Mouse (Mus musculus) heart, embryonic 11.5 days (tissue): ENCODE results near the gene Pcsk2. TPM values are rescaled to one million over a fixed set of nuclear protein-coding genes. Genes with fewer than 3 reads are reported as not detected.

Source experiments
- ATAC-seq: fragments of 200-750 bp; cut with Nextera tagmentation; replicated peaks from 2 replicates; pipeline ENCODE4 v1.8.0; 2017; ENCODE audit warnings: moderate library complexity; ENCODE audit not compliant: insufficient number of reproducible peaks, low FRiP score, low TSS enrichment
- H3K27ac ChIP-seq: fragments of 300-500 bp; sonication (generic); 2 replicates; pipeline ENCODE4 v1.5.1; 2014; ENCODE audit warnings: mild to moderate bottlenecking, low read depth, low read length
- H3K27me3 ChIP-seq: fragments of 300-500 bp; sonication (generic); 2 replicates; pipeline ENCODE4 v1.6.1; 2014; ENCODE audit warnings: mild to moderate bottlenecking, low read length, mixed read lengths; ENCODE audit not compliant: control insufficient read depth, insufficient read depth
- H3K36me3 ChIP-seq: fragments of 300-500 bp; sonication (generic); 2 replicates; pipeline ENCODE4 v1.6.1; 2014; ENCODE audit warnings: mild to moderate bottlenecking, low read length, moderate library complexity, mixed read lengths; ENCODE audit not compliant: control insufficient read depth, insufficient read depth
- H3K4me1 ChIP-seq: fragments of 300-500 bp; sonication (generic); 2 replicates; pipeline ENCODE4 v1.6.1; 2014; ENCODE audit warnings: low read length; ENCODE audit not compliant: control insufficient read depth, insufficient read depth
- H3K4me2 ChIP-seq: fragments of 300-500 bp; sonication (generic); 2 replicates; pipeline ENCODE4 v1.6.1; 2014; ENCODE audit warnings: mild to moderate bottlenecking, moderate library complexity
- H3K4me3 ChIP-seq: fragments of 300-500 bp; sonication (generic); 2 replicates; pipeline ENCODE4 v1.5.1; 2014; ENCODE audit warnings: low read depth, low read length
- H3K9ac ChIP-seq: fragments of 300-500 bp; sonication (generic); 2 replicates; pipeline ENCODE4 v1.6.1; 2014; ENCODE audit warnings: mild to moderate bottlenecking, low read depth, low read length, moderate library complexity
- H3K9me3 ChIP-seq: fragments of 300-500 bp; sonication (generic); replicated peaks from 2 replicates; pipeline ENCODE4 v1.6.1; 2016; ENCODE audit warnings: low read length; ENCODE audit not compliant: control insufficient read depth
- WGBS: fragments of 180-500 bp; shearing (Covaris S2); extraction: QIAGEN DNeasy Blood & Tissue Kit; methylation state at CpG from one replicate; pipeline ENCODE4 v1.1.7; 2014; ENCODE audit not compliant: insufficient replicate concordance; 5-methylcytosine and 5-hydroxymethylcytosine counted together
- polyA plus RNA-seq: library from polyadenylated mRNA; unstranded; fragments of >200 nt; fragmentation: Nextera tagmentation; extraction: Ambion mirVana; gene quantifications from 2 replicates; pipeline ENCODE4 v1.2.1, GENCODE M21; 2014

The Pcsk2 gene
- polyA plus RNA-seq: 0.07 and 0.09 TPM in 2 replicates

GRCm38 (mm10) chr2:143545758-143546246 lies at the start of gene Pcsk2:
Gene Pcsk2 (plus strand): TSS chr2:143546156.
- Histone ChIP-seq H3K27ac (no peak within 1 kb of the TSS), H3K9ac (no peak within 1 kb of the TSS), H3K4me2 (peak within 1 kb of the TSS; percentile 72), H3K4me1 (0 out of 2 replicates have a peak, but pooled peaks cover 5% of the 10 kb centered on the region), H3K36me3 (no peaks in the 10 kb centered on the region), H3K9me3 (no peaks in the 10 kb centered on the region), H3K4me3 (peak within 1 kb of the TSS; percentile 46), H3K27me3 (peaks cover 46% of the 10 kb centered on the region)
- WGBS: under 1% methylated on average over 38 of the region's 51 CpGs
- peak; percentile 76 for ATAC-seq

GRCm38 (mm10) chr2:143500845-143501244 lies 45.1 kb upstream of the Pcsk2 start:
- Histone ChIP-seq H3K4me3 (no peak overlapping the region), H3K9me3 (no peaks in the 10 kb centered on the region), H3K36me3 (no peaks in the 10 kb centered on the region), H3K9ac (no peak overlapping the region), H3K4me2 (no peak overlapping the region), H3K27ac (no peak overlapping the region), H3K27me3 (no peaks in the 10 kb centered on the region), H3K4me1 (no peaks in the 10 kb centered on the region)
- WGBS: 89% methylated on average over 9 of the region's 9 CpGs
- no peak for ATAC-seq

GRCm38 (mm10) chr2:143501760-143502159 lies 44.2 kb upstream of the Pcsk2 start:
- no peak overlapping the region for H3K4me3 ChIP-seq
- no peak overlapping the region for H3K9ac ChIP-seq
- no peak for ATAC-seq
- no peaks in the 10 kb centered on the region for H3K4me1 ChIP-seq
- no peaks in the 10 kb centered on the region for H3K36me3 ChIP-seq
- no peak overlapping the region for H3K4me2 ChIP-seq
- no peaks in the 10 kb centered on the region for H3K27me3 ChIP-seq
- no peaks in the 10 kb centered on the region for H3K9me3 ChIP-seq
- 64% methylated on average over 5 of the region's 5 CpGs for WGBS
- no peak overlapping the region for H3K27ac ChIP-seq

- Histone ChIP-seq H3K4me1 (no peaks in the 10 kb centered on the region), H3K4me2 (no peak overlapping the region), H3K27ac (no peak overlapping the region), H3K36me3 (no peaks in the 10 kb centered on the region), H3K9ac (no peak overlapping the region), H3K9me3 (no peaks in the 10 kb centered on the region), H3K27me3 (no peaks in the 10 kb centered on the region), H3K4me3 (no peak overlapping the region)
- WGBS: 84% methylated on average over 3 of the region's 3 CpGs
- no peak for ATAC-seq
These were observed 43.8 kb upstream of the Pcsk2 start for GRCm38 (mm10) chr2:143502203-143502602.

- Histone ChIP-seq H3K4me3 (no peak overlapping the region), H3K9ac (no peak overlapping the region), H3K27ac (no peak overlapping the region), H3K9me3 (no peaks in the 10 kb centered on the region), H3K4me1 (no peaks in the 10 kb centered on the region), H3K36me3 (no peaks in the 10 kb centered on the region), H3K27me3 (no peaks in the 10 kb centered on the region), H3K4me2 (no peak overlapping the region)
- 11% methylated on average over 3 of the region's 3 CpGs for WGBS
- ATAC-seq: no peak
These were observed 9.5 kb upstream of the Pcsk2 start for GRCm38 (mm10) chr2:143536485-143536884.

GRCm38 (mm10) chr2:143545299-143545751 lies 631 bp upstream of the Pcsk2 start:
- H3K36me3 ChIP-seq: no peaks in the 10 kb centered on the region
- peak overlapping the region; percentile 46 for H3K4me3 ChIP-seq
- no peak overlapping the region for H3K27ac ChIP-seq
- no peak overlapping the region for H3K9ac ChIP-seq
- 0 out of 2 replicates have a peak, but pooled peaks cover 5% of the 10 kb centered on the region for H3K4me1 ChIP-seq
- peak overlapping the region; percentile 72 for H3K4me2 ChIP-seq
- no peaks in the 10 kb centered on the region for H3K9me3 ChIP-seq
- H3K27me3 ChIP-seq: peaks cover 46% of the 10 kb centered on the region
- 3% methylated on average over 7 of the region's 7 CpGs for WGBS
- ATAC-seq: no peak

- H3K27ac ChIP-seq: no peak overlapping the region
- H3K4me3 ChIP-seq: peak overlapping the region; percentile 46
- peak overlapping the region; percentile 72 for H3K4me2 ChIP-seq
- 2% methylated on average over 33 of the region's 33 CpGs for WGBS
- peaks cover 46% of the 10 kb centered on the region for H3K27me3 ChIP-seq
- no peaks in the 10 kb centered on the region for H3K36me3 ChIP-seq
- H3K4me1 ChIP-seq: 0 out of 2 replicates have a peak, but pooled peaks cover 5% of the 10 kb centered on the region
- no peak overlapping the region for H3K9ac ChIP-seq
- no peaks in the 10 kb centered on the region for H3K9me3 ChIP-seq
- ATAC-seq: no peak
These were observed 656 bp downstream of the Pcsk2 start for GRCm38 (mm10) chr2:143546412-143547211.

- Histone ChIP-seq H3K4me1 (0 out of 2 replicates have a peak, but pooled peaks cover 5% of the 10 kb centered on the region), H3K9ac (no peak overlapping the region), H3K4me3 (no peak overlapping the region), H3K27ac (no peak overlapping the region), H3K4me2 (no peak overlapping the region), H3K36me3 (no peaks in the 10 kb centered on the region), H3K27me3 (peaks cover 46% of the 10 kb centered on the region), H3K9me3 (no peaks in the 10 kb centered on the region)
- WGBS: 2% methylated on average over 32 of the region's 32 CpGs
- ATAC-seq: no peak
These were observed 1.5 kb downstream of the Pcsk2 start for GRCm38 (mm10) chr2:143547251-143548090.
